In genomic region chr1:90691157-90691594, GRCm38 (mm10) we compare ENCODE assay signal across 8 mouse cellular contexts.
DNase-seq lines count a peak whose midpoint lies in the region; ATAC-seq lines count a peak whose summit lies in the region.

No protein-coding gene starts in this region.

- peak; percentile 41 for DNase-seq in embryonic facial prominence, embryonic 14.5 days (ENCODE audit: low spot score)
- no peak for DNase-seq in embryonic facial prominence, embryonic 10.5 days (ENCODE audit: low spot score)
- DNase-seq in brain, adult 2 months (ENCODE audit: low read depth, low spot score) = peak; percentile 65
- DNase-seq in thymus, postnatal 0 days (ENCODE audit: low spot score) = no peak

- H3K9ac ChIP-seq in embryonic facial prominence, embryonic 14.5 days (ENCODE audit: low read depth, low read length) = no peak overlapping the region
- no peak overlapping the region for H3K9ac ChIP-seq in kidney, embryonic 15.5 days
- no peak overlapping the region for H3K9ac ChIP-seq in lung, embryonic 15.5 days

- H3K4me1 ChIP-seq in embryonic facial prominence, embryonic 14.5 days (ENCODE audit: control insufficient read depth, insufficient read depth, low read length) = 0 out of 2 replicates have a peak, but pooled peaks cover 2% of the 10 kb centered on the region
- H3K4me1 ChIP-seq in embryonic facial prominence, embryonic 10.5 days = peaks cover 8% of the 10 kb centered on the region
- H3K4me1 ChIP-seq in kidney, embryonic 15.5 days = peaks cover 18% of the 10 kb centered on the region
- H3K4me1 ChIP-seq in lung, embryonic 15.5 days = peaks cover 12% of the 10 kb centered on the region

- WGBS in embryonic facial prominence, embryonic 14.5 days = 62% methylated on average over 6 of the region's 6 CpGs
- WGBS in embryonic facial prominence, embryonic 10.5 days = 77% methylated on average over 6 of the region's 6 CpGs
- 25% methylated on average over 6 of the region's 6 CpGs for WGBS in kidney, embryonic 15.5 days
- WGBS in lung, embryonic 15.5 days = 40% methylated on average over 6 of the region's 6 CpGs

- H3K4me2 ChIP-seq in embryonic facial prominence, embryonic 14.5 days (ENCODE audit: low read depth, low read length) = no peak overlapping the region
- H3K4me2 ChIP-seq in kidney, embryonic 15.5 days = no peak overlapping the region
- H3K4me2 ChIP-seq in lung, embryonic 15.5 days = no peak overlapping the region

- H3K9me3 ChIP-seq in embryonic facial prominence, embryonic 14.5 days (ENCODE audit: control insufficient read depth, low read length) = no peaks in the 10 kb centered on the region
- no peaks in the 10 kb centered on the region for H3K9me3 ChIP-seq in embryonic facial prominence, embryonic 10.5 days
- no peaks in the 10 kb centered on the region for H3K9me3 ChIP-seq in kidney, embryonic 15.5 days (replicated peaks)
- H3K9me3 ChIP-seq in lung, embryonic 15.5 days = no peaks in the 10 kb centered on the region

- H3K36me3 ChIP-seq in embryonic facial prominence, embryonic 14.5 days (ENCODE audit: control insufficient read depth, insufficient read depth, low read length) = no peaks in the 10 kb centered on the region
- H3K36me3 ChIP-seq in embryonic facial prominence, embryonic 10.5 days (replicated peaks) = no peaks in the 10 kb centered on the region
- no peaks in the 10 kb centered on the region for H3K36me3 ChIP-seq in kidney, embryonic 15.5 days
- H3K36me3 ChIP-seq in lung, embryonic 15.5 days = no peaks in the 10 kb centered on the region

- no peak overlapping the region for H3K4me3 ChIP-seq in embryonic facial prominence, embryonic 14.5 days (ENCODE audit: low read depth, low read length)
- no peak overlapping the region for H3K4me3 ChIP-seq in embryonic facial prominence, embryonic 10.5 days
- no peak overlapping the region for H3K4me3 ChIP-seq in kidney, embryonic 15.5 days (replicated peaks)
- no peak overlapping the region for H3K4me3 ChIP-seq in lung, embryonic 15.5 days

- ATAC-seq in embryonic facial prominence, embryonic 14.5 days (ENCODE audit: low read depth) = peak; percentile 31; the same call in 1 of the 2 replicates
- ATAC-seq in kidney, embryonic 15.5 days (replicated peaks; ENCODE audit: low FRiP score) = peak; percentile 72
- ATAC-seq in lung, embryonic 15.5 days (ENCODE audit: borderline replicate concordance, extremely low read depth, low FRiP score, low TSS enrichment) = peak; percentile 88
- no peak for ATAC-seq in megakaryocyte progenitor cell, adult 5-6 weeks (replicated peaks; ENCODE audit: poor library complexity)
- ATAC-seq in CD4-positive, CD25-positive, alpha-beta regulatory T cell, adult 4 months = no peak

- H3K27ac ChIP-seq in embryonic facial prominence, embryonic 14.5 days (replicated peaks; ENCODE audit: low read depth, low read length) = peak overlapping the region; percentile 52; the same call in 1 of the 2 replicates
- H3K27ac ChIP-seq in embryonic facial prominence, embryonic 10.5 days (replicated peaks) = no peak overlapping the region
- H3K27ac ChIP-seq in kidney, embryonic 15.5 days = peak overlapping the region; percentile 82
- H3K27ac ChIP-seq in lung, embryonic 15.5 days = peak overlapping the region; percentile 85

- no peaks in the 10 kb centered on the region for H3K27me3 ChIP-seq in embryonic facial prominence, embryonic 14.5 days (replicated peaks; ENCODE audit: control insufficient read depth, insufficient read depth, low read length)
- H3K27me3 ChIP-seq in embryonic facial prominence, embryonic 10.5 days (replicated peaks; ENCODE audit: low read depth, poor library complexity, severe bottlenecking) = no peaks in the 10 kb centered on the region
- H3K27me3 ChIP-seq in kidney, embryonic 15.5 days = no peaks in the 10 kb centered on the region
- H3K27me3 ChIP-seq in lung, embryonic 15.5 days = no peaks in the 10 kb centered on the region

Comparison
In these comparisons a context has a peak if more than half of its experiments do, and no peak if none do; other contexts are left out.
1. DNase-seq: peak in embryonic facial prominence, embryonic 14.5 days (single experiment) and brain, adult 2 months (single experiment); none in embryonic facial prominence, embryonic 10.5 days (single experiment) and thymus, postnatal 0 days (single experiment).
2. ATAC-seq: peak in embryonic facial prominence, embryonic 14.5 days (single experiment), kidney, embryonic 15.5 days (single experiment) and lung, embryonic 15.5 days (single experiment); none in megakaryocyte progenitor cell, adult 5-6 weeks (single experiment) and CD4-positive, CD25-positive, alpha-beta regulatory T cell, adult 4 months (single experiment).